Mouse (Mus musculus) macrophage (primary cell): Measurements from ENCODE around the gene Scaf11. TPM values are rescaled to one million over a fixed set of nuclear protein-coding genes. Genes with fewer than 3 reads are reported as not detected.
"Not testable (repeated sequence)": the region's sequence is repeated elsewhere in the genome, so short reads cannot be mapped to it uniquely, and the experiment has no call there.

Experiments used
- H3K27ac ChIP-seq: fragments of 350-480 bp; formaldehyde crosslinking; 2 replicates; pipeline ENCODE4 v1.9.0; 2021
- H3K36me3 ChIP-seq: fragments of 350-480 bp; formaldehyde crosslinking; 2 replicates; pipeline ENCODE4 v1.9.0; 2021; ENCODE audit errors: inconsistent target
- H3K4me3 ChIP-seq: fragments of 350-480 bp; formaldehyde crosslinking; 2 replicates; pipeline ENCODE4 v1.9.0; 2021; ENCODE audit errors: inconsistent target
- H3K79me2 ChIP-seq: fragments of 350-480 bp; formaldehyde crosslinking; 2 replicates; pipeline ENCODE4 v1.9.0; 2021; ENCODE audit errors: inconsistent target
- WGBS: methylation state at CpG from one replicate; pipeline ENCODE4 v1.1.7; 2026; ENCODE audit warnings: inconsistent platforms; ENCODE audit not compliant: missing documents; 5-methylcytosine and 5-hydroxymethylcytosine counted together
- polyA plus RNA-seq: library from polyadenylated mRNA; stranded (reverse); fragments of 250-400 nt; gene quantifications from 3 replicates; pipeline ENCODE4 v1.2.4, GENCODE M21; 2018; ENCODE audit warnings: inconsistent platforms
- total RNA-seq, 78 experiments: library from RNA; depleted of rRNA; stranded (reverse); fragments of 250-400 nt; gene quantifications; 1 replicate in 9 of 78; 2 replicates in 24 of 78; 3 replicates in 43 of 78; 4 replicates in 2 of 78; pipeline ENCODE4 v1.2.4; 2018; ENCODE audit warnings: inconsistent platforms in 56 of 78

The Scaf11 gene
- 100 to 1,000 TPM in 13 of 26 experiments, 10 to 100 TPM in 13; 34.0 to 145 (median 104) TPM for total RNA-seq (2018; cell fraction: chromatin; rRNA removed)
- 10 to 100 TPM; 41.2 to 76.9 (median 59.3) TPM for total RNA-seq (2018; cell fraction: cytosol; rRNA removed)
- 100 to 1,000 TPM in 10 of 26 experiments, 10 to 100 TPM in 16; 40.2 to 148 (median 81.1) TPM for total RNA-seq (2018; cell fraction: nucleus; rRNA removed)
- 46.8 to 54.9 TPM (median 51.0 TPM) in 3 replicates for polyA plus RNA-seq

- Histone ChIP-seq H3K4me3 (peak within 1 kb of the TSS; percentile 76), H3K36me3 (no peaks in the 10 kb centered on the region), H3K79me2 (peaks cover 42% of the 10 kb centered on the region), H3K27ac (peak within 1 kb of the TSS; percentile 89)
- WGBS = under 1% methylated on average over 52 of the region's 96 CpGs
Measured at GRCm38 (mm10) chr15:96460730-96461540, at the start of gene Scaf11. Scaf11 (minus strand) TSS chr15:96460843.

GRCm38 (mm10) chr15:96507097-96507840 lies 46.6 kb upstream of the Scaf11 start:
- H3K36me3 ChIP-seq = no peaks in the 10 kb centered on the region
- no peak overlapping the region for H3K4me3 ChIP-seq
- H3K79me2 ChIP-seq = no peaks in the 10 kb centered on the region
- 43% methylated on average over 18 of the region's 18 CpGs for WGBS
- H3K27ac ChIP-seq = no peak overlapping the region

DNA sequence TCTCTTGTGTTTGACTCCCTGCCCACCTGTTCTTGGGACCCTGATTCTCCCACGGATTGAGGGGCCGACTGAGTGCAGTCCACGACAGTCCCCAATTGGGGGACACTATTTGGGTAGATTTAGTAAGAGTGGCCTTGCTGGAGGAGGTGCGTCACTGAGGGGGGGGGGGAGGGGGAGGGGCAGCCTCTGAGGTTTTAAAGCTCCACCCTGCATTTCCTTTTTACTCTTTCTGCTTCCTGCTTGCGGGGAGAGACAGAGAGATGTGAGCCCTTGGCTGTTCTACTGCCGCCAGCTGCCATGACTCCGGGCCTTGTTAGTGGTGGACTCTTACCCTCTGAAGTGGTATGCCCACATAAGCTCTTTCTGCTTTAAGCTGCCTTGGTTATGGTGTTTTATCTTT lies 37.0 kb upstream of the Scaf11 start:
- no peak overlapping the region for H3K4me3 ChIP-seq
- no peaks in the 10 kb centered on the region for H3K79me2 ChIP-seq
- no peak overlapping the region for H3K27ac ChIP-seq
- H3K36me3 ChIP-seq = no peaks in the 10 kb centered on the region
- WGBS = 80% methylated on average over 7 of the region's 7 CpGs

- WGBS = 94% methylated on average over 6 of the region's 6 CpGs
- no peaks in the 10 kb centered on the region for H3K79me2 ChIP-seq
- no peak overlapping the region for H3K27ac ChIP-seq
- H3K36me3 ChIP-seq = no peaks in the 10 kb centered on the region
- no peak overlapping the region for H3K4me3 ChIP-seq
Measured at GRCm38 (mm10) chr15:96494279-96494678, 33.6 kb upstream of the Scaf11 start.

DNA sequence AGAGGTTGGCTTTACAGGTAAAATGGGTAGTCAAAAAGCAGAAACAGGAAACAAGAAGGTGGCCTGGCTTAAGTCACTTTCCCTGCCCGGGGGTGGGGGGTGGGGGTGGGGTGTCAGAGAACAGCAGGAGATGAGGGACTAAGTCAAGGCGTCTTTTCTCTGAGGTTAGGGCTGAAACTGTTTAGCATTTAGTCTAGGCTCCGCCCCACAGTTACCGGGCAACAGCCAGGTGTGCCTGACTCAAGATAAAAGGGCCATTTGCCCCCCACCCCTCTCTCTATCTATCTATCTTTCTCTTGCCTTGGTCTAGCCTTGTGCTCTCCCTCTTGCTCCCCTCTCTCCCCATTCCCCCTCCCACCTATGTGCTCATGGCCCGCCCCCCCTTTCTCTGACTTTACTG lies 32.9 kb upstream of the Scaf11 start:
- Histone ChIP-seq H3K27ac (no peak overlapping the region), H3K36me3 (no peaks in the 10 kb centered on the region), H3K4me3 (no peak overlapping the region), H3K79me2 (no peaks in the 10 kb centered on the region)
- 81% methylated on average over 5 of the region's 5 CpGs for WGBS

DNA sequence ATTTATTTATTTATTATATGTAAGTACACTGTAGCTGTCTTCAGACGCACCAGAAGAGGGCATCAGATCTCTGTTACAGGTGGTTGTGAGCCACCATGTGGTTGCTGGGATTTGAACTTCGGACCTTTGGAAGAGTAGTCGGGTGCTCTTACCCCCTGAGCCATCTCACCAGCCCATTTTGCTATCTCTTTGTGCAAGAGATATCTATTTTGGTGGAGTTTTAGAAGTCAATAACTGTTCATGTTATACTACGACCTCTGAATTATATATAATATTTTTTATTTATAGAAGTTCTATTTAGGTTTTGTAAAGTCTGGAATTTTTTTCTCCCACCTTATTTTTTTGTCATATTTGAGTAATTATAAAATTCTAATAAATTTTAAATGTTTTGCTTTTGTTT lies 32.3 kb upstream of the Scaf11 start:
- WGBS = 100% methylated on average over 2 of the region's 4 CpGs
- not testable (repeated sequence) for H3K4me3 ChIP-seq, H3K79me2 ChIP-seq, H3K27ac ChIP-seq, H3K36me3 ChIP-seq

- Histone ChIP-seq H3K4me3 (no peak overlapping the region), H3K79me2 (no peaks in the 10 kb centered on the region), H3K27ac (no peak overlapping the region), H3K36me3 (no peaks in the 10 kb centered on the region)
- 75% methylated on average over 12 of the region's 13 CpGs for whole genome bisulfite sequencing
Measured at GRCm38 (mm10) chr15:96491861-96492641, 31.4 kb upstream of the Scaf11 start.

GRCm38 (mm10) chr15:96491421-96491820 lies 30.8 kb upstream of the Scaf11 start:
- Histone ChIP-seq H3K4me3 (no peak overlapping the region), H3K36me3 (no peaks in the 10 kb centered on the region), H3K27ac (no peak overlapping the region), H3K79me2 (no peaks in the 10 kb centered on the region)
- 62% methylated on average over 3 of the region's 3 CpGs for WGBS

DNA sequence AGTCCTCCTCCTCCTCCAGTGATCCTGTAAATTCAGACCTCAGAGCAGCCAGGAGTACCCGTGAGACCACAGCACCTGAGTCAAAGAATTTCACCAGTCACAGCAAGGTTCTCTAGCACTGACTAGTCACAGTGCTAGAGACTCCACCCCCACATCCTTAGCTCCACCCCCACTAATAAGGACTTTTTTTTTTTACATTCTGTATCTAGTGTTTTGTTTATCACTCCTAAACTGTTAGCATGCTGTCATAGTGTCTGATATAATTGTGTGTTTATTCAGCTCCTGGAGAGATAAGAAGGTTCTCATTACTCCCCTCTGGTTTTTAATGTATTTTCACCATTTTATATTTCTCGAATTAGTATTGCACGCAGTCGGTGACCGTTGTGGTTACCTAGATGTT lies 29.5 kb upstream of the Scaf11 start:
- no peak overlapping the region for H3K27ac ChIP-seq
- H3K4me3 ChIP-seq = no peak overlapping the region
- no peaks in the 10 kb centered on the region for H3K79me2 ChIP-seq
- no peaks in the 10 kb centered on the region for H3K36me3 ChIP-seq
- 84% methylated on average over 5 of the region's 5 CpGs for WGBS

DNA sequence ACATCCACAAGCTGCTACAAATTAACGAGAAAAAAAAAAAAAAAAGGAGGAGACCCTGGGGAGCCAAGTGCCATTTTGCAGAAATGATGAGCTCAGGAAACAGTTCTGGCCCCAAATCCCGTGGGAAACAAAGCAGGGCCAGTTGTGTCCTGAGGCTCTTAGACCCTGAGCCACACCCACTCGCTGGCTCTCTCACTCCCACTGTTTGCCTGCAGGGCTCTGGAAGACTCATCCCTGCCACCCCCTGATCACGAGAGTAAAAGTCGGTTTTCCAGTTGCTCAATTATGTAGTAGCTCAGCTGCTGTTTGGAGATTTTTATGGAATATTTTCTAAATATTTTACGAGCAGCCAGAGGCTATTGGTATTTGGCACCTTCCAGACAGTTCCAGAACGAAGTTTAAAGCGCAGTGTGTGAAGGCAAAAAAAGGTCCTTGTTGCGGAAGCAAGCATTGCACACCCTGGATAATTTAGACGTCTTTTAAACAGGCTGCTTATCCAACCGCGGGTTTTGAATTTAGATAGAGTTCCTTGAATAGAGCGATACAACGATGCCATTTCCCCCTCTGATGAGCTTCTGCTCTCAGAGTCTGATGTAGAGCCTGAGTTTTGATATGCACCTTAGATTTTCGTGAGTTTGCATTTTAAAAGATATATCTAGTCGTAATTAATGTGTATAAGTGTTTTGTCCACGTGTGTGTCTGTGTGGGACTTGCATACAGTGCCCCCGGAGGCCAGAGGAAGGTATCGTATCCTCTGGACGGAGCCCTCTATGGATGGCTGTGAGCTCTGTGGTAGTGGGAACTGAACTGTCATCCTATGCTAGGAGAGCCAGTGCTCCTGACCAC lies 28.5 kb upstream of the Scaf11 start:
- Histone ChIP-seq H3K79me2 (no peaks in the 10 kb centered on the region), H3K27ac (no peak overlapping the region), H3K36me3 (no peaks in the 10 kb centered on the region), H3K4me3 (no peak overlapping the region)
- 47% methylated on average over 19 of the region's 20 CpGs for WGBS

GRCm38 (mm10) chr15:96487066-96487698 lies 26.5 kb upstream of the Scaf11 start:
- 84% methylated on average over 12 of the region's 12 CpGs for WGBS
- Histone ChIP-seq H3K27ac (no peak overlapping the region), H3K79me2 (no peaks in the 10 kb centered on the region), H3K36me3 (no peaks in the 10 kb centered on the region), H3K4me3 (no peak overlapping the region)

DNA sequence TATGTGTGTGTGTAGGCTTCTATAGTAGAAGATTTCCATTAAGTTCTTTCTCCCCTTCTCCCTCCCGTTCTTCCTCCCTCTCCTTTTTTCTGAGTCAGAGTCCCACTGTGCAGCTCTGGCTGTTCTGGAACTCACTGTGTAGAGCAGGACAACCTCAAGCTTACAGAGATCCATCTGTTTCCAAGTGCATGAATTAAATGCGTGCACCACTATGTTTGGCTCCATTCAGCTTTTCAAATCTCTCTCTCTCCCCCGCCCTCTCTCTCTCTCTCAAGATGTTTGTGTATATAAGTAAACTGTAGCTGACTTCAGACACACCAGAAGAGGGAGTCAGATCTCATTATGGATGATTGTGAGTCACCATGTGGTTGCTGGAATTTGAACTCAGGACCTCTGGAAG lies 20.2 kb upstream of the Scaf11 start:
- no peak overlapping the region for H3K4me3 ChIP-seq
- no peaks in the 10 kb centered on the region for H3K36me3 ChIP-seq
- no peak overlapping the region for H3K27ac ChIP-seq
- no peaks in the 10 kb centered on the region for H3K79me2 ChIP-seq
- whole genome bisulfite sequencing = 87% methylated on average over 3 of the region's 3 CpGs

DNA sequence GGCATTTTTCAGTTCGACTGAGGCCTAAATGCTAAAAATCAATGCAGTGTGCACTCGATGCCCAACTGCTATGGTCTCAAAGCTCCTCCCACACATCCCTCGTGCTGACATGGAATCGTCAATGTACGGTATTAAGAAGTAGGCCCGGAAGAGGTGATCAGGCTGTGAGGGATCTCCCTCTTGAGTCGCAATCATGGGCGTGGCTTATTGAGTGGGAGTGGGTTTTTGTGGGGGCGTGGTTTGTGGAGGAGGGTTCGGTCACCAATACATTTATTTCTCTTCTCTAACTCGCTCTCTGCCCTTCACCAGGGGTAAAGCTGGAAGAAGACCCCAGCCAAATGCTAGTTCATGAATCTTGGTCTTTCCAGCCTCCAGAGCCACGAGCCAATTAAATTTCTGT lies 17.4 kb upstream of the Scaf11 start:
- no peak overlapping the region for H3K27ac ChIP-seq
- no peaks in the 10 kb centered on the region for H3K79me2 ChIP-seq
- no peaks in the 10 kb centered on the region for H3K36me3 ChIP-seq
- H3K4me3 ChIP-seq = no peak overlapping the region
- 93% methylated on average over 12 of the region's 12 CpGs for WGBS
